Mouse (Mus musculus): Measurements from ENCODE around the gene Eif3i. TPM values are rescaled to one million over a fixed set of nuclear protein-coding genes. Genes with fewer than 3 reads are reported as not detected.

Eif3i gene
- total and polyA plus RNA-seq, 3 experiments, result 446 to 753 (median 667) TPM

GRCm38 (mm10) chr4:129621283-129621841 is 20.9 kb upstream of the Eif3i start (continued):
- no peak for TF ChIP-seq SMC3 (IDR thresholded peaks at IDR 0.05; ENCODE audit: low read depth, low read length)
- TF ChIP-seq KAT2A (IDR thresholded peaks at IDR 0.05; ENCODE audit: insufficient replicate concordance, low read length), result 0 out of 2 replicates have a peak, but pooled peaks have one; percentile 18
- TF ChIP-seq JUND (conservative IDR thresholded peaks at IDR 0.05; ENCODE audit: low read depth, low read length), result no peak
- no peak for TF ChIP-seq ELF1 (IDR thresholded peaks at IDR 0.05; ENCODE audit: low read depth, low read length)
- peak; percentile 52; the same call in 1 of the 2 replicates for TF ChIP-seq EP300 (IDR thresholded peaks at IDR 0.05; ENCODE audit: low read length)
- no peak for TF ChIP-seq MAX (IDR thresholded peaks at IDR 0.05; ENCODE audit: low read length)
- TF ChIP-seq IRF4 (IDR thresholded peaks at IDR 0.05; ENCODE audit: low read depth, low read length), result no peak; the same call in 1 of the 2 replicates
- TF ChIP-seq TBP (conservative IDR thresholded peaks at IDR 0.05; ENCODE audit: low read depth, low read length), result peak; percentile 55; the same call in 1 of the 2 replicates
- no peak for TF ChIP-seq UBTF (IDR thresholded peaks at IDR 0.05; ENCODE audit: low read depth, low read length)
- TF ChIP-seq TCF12 (IDR thresholded peaks at IDR 0.05; ENCODE audit: low read depth, low read length), result peak; percentile 72
- TF ChIP-seq NRF1 (IDR thresholded peaks at IDR 0.05; ENCODE audit: low read depth, low read length), result no peak
- peak; percentile 62; the same call in 1 of the 2 replicates for TF ChIP-seq NELFE (IDR thresholded peaks at IDR 0.05; ENCODE audit: low read depth, low read length)
- TF ChIP-seq CHD2 (IDR thresholded peaks at IDR 0.05; ENCODE audit: low read length), result no peak
- TF ChIP-seq ZKSCAN1 (IDR thresholded peaks at IDR 0.05; ENCODE audit: borderline replicate concordance, low read depth, low read length), result no peak
- no peak; the same call in 1 of the 2 replicates for TF ChIP-seq MAFK (IDR thresholded peaks at IDR 0.05; ENCODE audit: insufficient replicate concordance, low read length)
- TF ChIP-seq SIN3A (IDR thresholded peaks at IDR 0.05; ENCODE audit: low read length), result peak; percentile 70; the same call in 1 of the 2 replicates
- no peak for TF ChIP-seq PAX5 (IDR thresholded peaks at IDR 0.05; ENCODE audit: low read length)

- DNase-seq (ENCODE audit: extremely low read depth), result no peak
- Histone ChIP-seq H3K27ac (ENCODE audit: insufficient read depth, low read depth) (peak overlapping the region; percentile 74), H3K36me3 (replicated peaks in 1 of 2; ENCODE audit: control insufficient read depth in 1 of 2, insufficient read depth in 1 of 2, low read length in 1 of 2) (peaks cover 21 to 38% of the 10 kb centered on the region in 2 experiments), H3K4me1 (ENCODE audit: control insufficient read depth in 1 of 2, insufficient read depth in 2 of 2) (peaks cover 11 to 65% of the 10 kb centered on the region in 2 experiments), H3K9me3 (replicated peaks; ENCODE audit: low read length) (no peaks in the 10 kb centered on the region), H3K4me3 (replicated peaks in 1 of 3; ENCODE audit: low read depth in 2 of 3, low read length in 2 of 3, poor library complexity in 1 of 3) (peak overlapping the region; percentile 47 to 53 (median 49)), H3K79me2 (replicated peaks; ENCODE audit: control insufficient read depth, extremely low read depth, insufficient read depth, poor library complexity, severe bottlenecking) (no peaks in the 10 kb centered on the region), H3K4me2 (ENCODE audit: insufficient read depth, low read depth, poor library complexity, severe bottlenecking) (peak overlapping the region; percentile 52), H3K9ac (ENCODE audit: insufficient read depth, low read depth) (peak overlapping the region; percentile 57), H3K27me3 (replicated peaks) (no peaks in the 10 kb centered on the region)
- in situ Hi-C loops (cut with MboI; ENCODE audit: low pct_ligation_motif_present, low pct_unique_long_range_greater_than_20kb, low sequenced_read_pairs) (loop anchor here (25.0 kb wide), 1 partner anchor 258 kb away; no protein-coding TSS in a partner anchor), dilution Hi-C loops (cut with MboI; ENCODE audit: extremely low pct_ligation_motif_present, extremely low pct_unique_long_range_greater_than_20kb, low sequenced_read_pairs) (no loop called here)
- TF ChIP-seq CTCF (conservative IDR thresholded peaks at IDR 0.05 in 1 of 2, IDR thresholded peaks at IDR 0.05 in 1 of 2; ENCODE audit: low read depth in 2 of 2, low read length in 2 of 2), result no peak
- TF ChIP-seq ETS1 (conservative IDR thresholded peaks at IDR 0.05; ENCODE audit: low read depth, low read length), result no peak
- TF ChIP-seq MAFK (IDR thresholded peaks at IDR 0.05; ENCODE audit: insufficient replicate concordance, low read length), result no peak
- TF ChIP-seq RAD21 (IDR thresholded peaks at IDR 0.05; ENCODE audit: low read depth, low read length), result no peak
- no peak for TF ChIP-seq USF2 (conservative IDR thresholded peaks at IDR 0.05; ENCODE audit: low read depth, low read length)
- no peak for TF ChIP-seq SMC3 (IDR thresholded peaks at IDR 0.05; ENCODE audit: low read depth, low read length)
- TF ChIP-seq POLR2A (IDR thresholded peaks at IDR 0.05; ENCODE audit: low read depth, low read length), result no peak
- no peak for TF ChIP-seq MAZ (IDR thresholded peaks at IDR 0.05; ENCODE audit: low read depth, low read length)
These were observed 20.2 kb upstream of the Eif3i start for GRCm38 (mm10) chr4:129620419-129621282.

Measured in CH12.LX (cell line).